Mouse (Mus musculus) hindbrain, embryonic 14.5 days (tissue): ENCODE results near the gene Castor2. TPM values are rescaled to one million over a fixed set of nuclear protein-coding genes. Genes with fewer than 3 reads are reported as not detected.

Source experiments
- ATAC-seq: fragments of 200-750 bp; cut with Nextera tagmentation; 2 replicates; pipeline ENCODE4 v1.8.0; 2017; ENCODE audit warnings: moderate number of reproducible peaks, mild to moderate bottlenecking, moderate TSS enrichment, moderate library complexity; ENCODE audit not compliant: low FRiP score
- DNase-seq: peaks from one replicate; pipeline ENCODE4 v3.0.0-alpha.2; 2015; ENCODE audit warnings: low spot score
- H3K27ac ChIP-seq: fragments of 300-500 bp; sonication (generic); 2 replicates; pipeline ENCODE4 v1.5.1; 2014; ENCODE audit warnings: mild to moderate bottlenecking, moderate library complexity
- H3K27me3 ChIP-seq: fragments of 300-500 bp; sonication (generic); 2 replicates; pipeline ENCODE4 v1.6.1; 2014; ENCODE audit warnings: mild to moderate bottlenecking, low read length, mixed read lengths; ENCODE audit not compliant: control insufficient read depth, insufficient read depth
- H3K36me3 ChIP-seq: fragments of 300-500 bp; sonication (generic); replicated peaks from 2 replicates; pipeline ENCODE4 v1.6.1; 2014; ENCODE audit not compliant: control insufficient read depth, insufficient read depth
- H3K4me1 ChIP-seq: fragments of 300-500 bp; sonication (generic); replicated peaks from 2 replicates; pipeline ENCODE4 v1.6.1; 2014; ENCODE audit warnings: antibody characterized with exemption, low read length, mixed read lengths; ENCODE audit not compliant: control insufficient read depth, insufficient read depth
- H3K4me2 ChIP-seq: fragments of 300-500 bp; sonication (generic); replicated peaks from 2 replicates; pipeline ENCODE4 v1.6.1; 2014; ENCODE audit warnings: mild to moderate bottlenecking, moderate library complexity
- H3K4me3 ChIP-seq: fragments of 300-500 bp; sonication (generic); replicated peaks from 2 replicates; pipeline ENCODE4 v1.5.1; 2014; ENCODE audit warnings: mild to moderate bottlenecking, low read length
- H3K9ac ChIP-seq: fragments of 300-500 bp; sonication (generic); 2 replicates; pipeline ENCODE4 v1.6.1; 2014
- H3K9me3 ChIP-seq: fragments of 300-500 bp; sonication (generic); 2 replicates; pipeline ENCODE4 v1.6.1; 2016; ENCODE audit warnings: low read length; ENCODE audit not compliant: control insufficient read depth
- WGBS: fragments of 180-500 bp; shearing (Covaris S2); extraction: QIAGEN DNeasy Blood & Tissue Kit; methylation state at CpG from one replicate; pipeline ENCODE4 v1.1.7; 2014; 5-methylcytosine and 5-hydroxymethylcytosine counted together
- polyA plus RNA-seq: library from polyadenylated mRNA; unstranded; fragments of >200 nt; fragmentation: Nextera tagmentation; extraction: Ambion mirVana; gene quantifications from 2 replicates; pipeline ENCODE4 v1.2.1, GENCODE M21; 2014

The Castor2 gene
- polyA plus RNA-seq, 1 experiment from 2014 or later = 31.9 TPM

DNA sequence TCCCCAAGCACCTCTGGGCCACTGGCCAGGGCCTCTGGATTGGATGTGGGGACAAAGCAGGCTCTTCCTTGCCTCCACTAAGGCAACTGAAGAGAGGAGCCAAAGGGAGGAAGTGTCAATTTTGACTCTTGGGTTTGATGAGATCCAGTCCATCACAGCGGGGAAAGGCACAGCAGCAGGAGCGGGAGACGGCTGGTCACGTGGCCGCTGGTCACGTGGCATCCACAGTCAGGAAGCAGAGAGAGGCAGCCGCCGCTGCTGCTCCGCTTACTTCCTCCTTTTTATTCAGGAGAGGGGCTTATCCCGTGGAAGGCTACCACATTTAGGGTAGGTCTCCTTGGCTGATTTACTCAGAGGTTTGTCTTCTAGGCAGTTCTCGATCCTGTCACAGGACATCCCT is 42.9 kb downstream of the Castor2 start:
- H3K4me2 ChIP-seq = no peak overlapping the region
- no peak for DNase-seq
- WGBS = 85% methylated on average over 11 of the region's 11 CpGs
- no peaks in the 10 kb centered on the region for H3K27me3 ChIP-seq
- no peaks in the 10 kb centered on the region for H3K9me3 ChIP-seq
- no peaks in the 10 kb centered on the region for H3K4me1 ChIP-seq
- H3K9ac ChIP-seq = no peak overlapping the region
- H3K36me3 ChIP-seq = peaks cover 53% of the 10 kb centered on the region
- H3K4me3 ChIP-seq = no peak overlapping the region
- no peak for ATAC-seq
- no peak overlapping the region for H3K27ac ChIP-seq

DNA sequence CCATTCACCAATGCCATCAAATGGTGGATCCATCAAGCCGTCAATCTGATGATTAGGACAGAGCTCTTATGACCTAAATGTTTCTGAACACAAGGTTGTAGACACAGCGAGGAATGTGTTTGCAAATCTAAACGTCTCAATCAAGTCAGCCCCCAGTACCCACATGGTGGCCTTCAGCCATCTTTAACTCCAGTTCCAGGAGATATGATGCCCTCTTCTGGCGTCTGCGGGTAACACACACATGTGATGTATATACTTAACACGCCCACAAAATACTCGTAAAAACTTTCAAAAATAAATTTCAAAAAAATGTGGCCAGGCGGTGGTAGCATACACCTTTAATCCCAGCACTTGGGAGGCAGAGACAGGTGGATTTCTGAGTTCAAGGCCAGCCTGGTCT is 45.5 kb downstream of the Castor2 start:
- DNase-seq (no peak), ATAC-seq (no peak)
- Histone ChIP-seq H3K27me3 (no peaks in the 10 kb centered on the region), H3K4me1 (no peaks in the 10 kb centered on the region), H3K4me3 (no peak overlapping the region), H3K36me3 (peaks cover 47% of the 10 kb centered on the region), H3K27ac (no peak overlapping the region), H3K9ac (no peak overlapping the region), H3K9me3 (no peaks in the 10 kb centered on the region), H3K4me2 (no peak overlapping the region)
- 95% methylated on average over 8 of the region's 8 CpGs for WGBS

- no peak overlapping the region for H3K9ac ChIP-seq
- ATAC-seq (no peak), DNase-seq (no peak)
- H3K9me3 ChIP-seq = no peaks in the 10 kb centered on the region
- H3K36me3 ChIP-seq = peaks cover 46% of the 10 kb centered on the region
- H3K27me3 ChIP-seq = no peaks in the 10 kb centered on the region
- H3K27ac ChIP-seq = no peak overlapping the region
- WGBS = 87% methylated on average over 10 of the region's 10 CpGs
- H3K4me3 ChIP-seq = no peak overlapping the region
- H3K4me1 ChIP-seq = no peaks in the 10 kb centered on the region
- H3K4me2 ChIP-seq = no peak overlapping the region
These were observed 47.8 kb downstream of the Castor2 start for GRCm38 (mm10) chr5:134147194-134147753.

- no peak overlapping the region for H3K4me3 ChIP-seq
- no peak for ATAC-seq
- H3K9ac ChIP-seq = no peak overlapping the region
- peaks cover 44% of the 10 kb centered on the region for H3K36me3 ChIP-seq
- DNase-seq = no peak
- no peaks in the 10 kb centered on the region for H3K4me1 ChIP-seq
- H3K9me3 ChIP-seq = no peaks in the 10 kb centered on the region
- no peaks in the 10 kb centered on the region for H3K27me3 ChIP-seq
- no peak overlapping the region for H3K27ac ChIP-seq
- H3K4me2 ChIP-seq = no peak overlapping the region
- 87% methylated on average over 4 of the region's 4 CpGs for WGBS
These were observed 48.6 kb downstream of the Castor2 start for GRCm38 (mm10) chr5:134148153-134148552.

DNA sequence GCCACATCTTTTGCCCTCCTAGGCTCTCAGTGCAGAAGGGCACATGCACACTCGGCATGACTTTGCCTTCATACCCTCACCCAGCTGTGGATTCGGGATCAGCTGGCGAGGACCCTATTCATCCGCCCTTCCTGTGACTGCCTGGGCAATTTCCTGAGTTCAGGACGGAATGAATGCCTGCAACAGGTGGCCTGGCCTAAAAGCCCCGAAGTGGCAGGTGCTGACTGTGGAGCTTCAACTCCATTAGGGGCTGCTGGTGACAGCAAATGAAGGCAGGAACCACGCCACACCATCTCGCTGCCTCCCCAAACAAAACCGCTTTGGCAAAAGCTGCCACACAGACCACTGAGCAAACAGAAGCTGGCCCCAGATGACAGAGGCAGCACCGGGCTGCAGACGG is 52.4 kb downstream of the Castor2 start:
- DNase-seq = no peak
- Histone ChIP-seq H3K36me3 (peaks cover 51% of the 10 kb centered on the region), H3K9me3 (no peaks in the 10 kb centered on the region), H3K9ac (no peak overlapping the region), H3K27ac (no peak overlapping the region), H3K4me2 (no peak overlapping the region), H3K27me3 (no peaks in the 10 kb centered on the region), H3K4me3 (no peak overlapping the region), H3K4me1 (no peaks in the 10 kb centered on the region)
- 85% methylated on average over 11 of the region's 11 CpGs for WGBS
- ATAC-seq = no peak

DNA sequence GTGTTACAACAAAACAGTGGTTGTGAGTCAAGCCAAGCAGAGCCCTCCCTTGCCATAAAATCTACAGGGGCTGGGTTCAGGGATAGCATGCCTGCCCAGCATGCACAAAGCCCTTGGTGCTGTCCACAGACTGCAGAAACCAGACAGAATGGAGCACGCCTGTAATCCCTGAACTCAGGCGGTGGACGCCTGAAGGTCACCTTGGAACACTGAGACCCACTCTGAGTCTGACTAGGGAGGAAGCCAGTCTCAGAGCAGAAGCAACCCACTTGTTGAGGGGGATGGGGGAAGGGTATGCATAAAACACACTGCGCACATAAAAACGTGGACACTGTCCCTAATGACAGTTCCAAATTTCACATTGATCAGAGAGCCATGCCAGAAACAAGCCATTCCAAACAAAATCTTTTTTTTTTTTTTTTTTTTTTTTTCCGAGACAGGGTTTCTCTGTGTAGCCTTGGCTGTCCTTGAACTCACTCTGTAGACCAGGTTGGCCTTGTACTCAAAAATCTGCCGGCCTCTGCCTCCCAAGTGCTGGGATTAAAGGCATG is 56.5 kb downstream of the Castor2 start:
- no peak for ATAC-seq

DNA sequence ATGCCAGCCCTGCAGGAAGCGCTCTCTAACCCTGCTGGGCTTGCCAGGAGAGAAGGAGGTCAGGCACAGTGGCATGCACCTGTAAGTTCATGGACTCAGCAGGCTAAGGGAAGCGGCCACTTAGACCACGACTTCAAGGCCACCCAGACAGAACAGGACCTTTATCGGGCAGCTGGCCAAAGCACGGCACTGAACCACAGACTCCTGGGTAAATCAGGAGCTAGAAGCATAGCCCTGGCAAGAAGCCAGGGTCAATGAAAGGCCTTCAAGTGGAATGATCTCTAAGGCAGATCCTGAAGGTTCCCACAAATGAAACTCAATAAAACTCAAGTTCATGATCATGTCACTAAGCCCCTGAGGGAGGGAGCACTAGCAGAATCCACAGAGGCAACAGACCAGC is 65.2 kb downstream of the Castor2 start:
- Histone ChIP-seq H3K27ac (no peak overlapping the region), H3K4me2 (no peak overlapping the region), H3K4me3 (no peak overlapping the region), H3K9ac (no peak overlapping the region), H3K4me1 (0 out of 2 replicates have a peak, but pooled peaks cover 4% of the 10 kb centered on the region), H3K27me3 (no peaks in the 10 kb centered on the region), H3K36me3 (peaks cover 36% of the 10 kb centered on the region), H3K9me3 (no peaks in the 10 kb centered on the region)
- no peak for DNase-seq
- 63% methylated on average over 5 of the region's 5 CpGs for WGBS
- no peak for ATAC-seq

More for the DNA sequence above, 56.5 kb downstream of the Castor2 start:
- no peak overlapping the region for H3K4me2 ChIP-seq
- H3K9ac ChIP-seq = no peak overlapping the region
- no peak overlapping the region for H3K4me3 ChIP-seq
- WGBS = 93% methylated on average over 7 of the region's 7 CpGs
- DNase-seq = no peak
- peaks cover 43% of the 10 kb centered on the region for H3K36me3 ChIP-seq
- H3K27ac ChIP-seq = no peak overlapping the region
- no peaks in the 10 kb centered on the region for H3K4me1 ChIP-seq
- no peaks in the 10 kb centered on the region for H3K9me3 ChIP-seq
- no peaks in the 10 kb centered on the region for H3K27me3 ChIP-seq

GRCm38 (mm10) chr5:134166642-134167041 is 67.1 kb downstream of the Castor2 start:
- no peak for ATAC-seq
- DNase-seq = no peak
- H3K9me3 ChIP-seq = no peaks in the 10 kb centered on the region
- H3K4me2 ChIP-seq = no peak overlapping the region
- 95% methylated on average over 7 of the region's 7 CpGs for WGBS
- peaks cover 36% of the 10 kb centered on the region for H3K36me3 ChIP-seq
- H3K4me3 ChIP-seq = no peak overlapping the region
- no peak overlapping the region for H3K9ac ChIP-seq
- H3K4me1 ChIP-seq = 0 out of 2 replicates have a peak, but pooled peaks cover 4% of the 10 kb centered on the region
- no peaks in the 10 kb centered on the region for H3K27me3 ChIP-seq
- H3K27ac ChIP-seq = no peak overlapping the region

DNA sequence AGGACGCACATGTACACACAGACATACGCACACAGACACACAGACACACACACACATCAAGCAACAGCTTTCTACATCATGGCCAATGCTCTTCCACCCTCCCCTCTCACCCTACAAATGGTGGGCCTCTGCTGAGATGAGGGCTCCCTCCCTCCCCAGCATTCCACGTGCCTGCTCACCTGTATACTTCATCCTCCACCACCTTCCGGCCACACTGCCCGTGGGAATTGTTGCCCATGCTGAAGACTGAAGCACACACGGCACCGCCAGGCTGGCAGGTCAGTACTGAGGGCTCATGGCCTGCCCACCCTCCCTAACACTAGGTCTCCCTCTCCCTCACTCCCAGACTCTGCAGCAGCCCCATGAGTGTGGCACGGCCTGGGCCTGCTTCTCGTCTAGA is 68.5 kb downstream of the Castor2 start:
- 97% methylated on average over 9 of the region's 9 CpGs for WGBS
- H3K36me3 ChIP-seq = peaks cover 25% of the 10 kb centered on the region
- no peak overlapping the region for H3K4me3 ChIP-seq
- H3K27ac ChIP-seq = no peak overlapping the region
- no peak for DNase-seq
- no peaks in the 10 kb centered on the region for H3K9me3 ChIP-seq
- no peak for ATAC-seq
- no peaks in the 10 kb centered on the region for H3K27me3 ChIP-seq
- no peak overlapping the region for H3K9ac ChIP-seq
- 0 out of 2 replicates have a peak, but pooled peaks cover 4% of the 10 kb centered on the region for H3K4me1 ChIP-seq
- H3K4me2 ChIP-seq = no peak overlapping the region

DNA sequence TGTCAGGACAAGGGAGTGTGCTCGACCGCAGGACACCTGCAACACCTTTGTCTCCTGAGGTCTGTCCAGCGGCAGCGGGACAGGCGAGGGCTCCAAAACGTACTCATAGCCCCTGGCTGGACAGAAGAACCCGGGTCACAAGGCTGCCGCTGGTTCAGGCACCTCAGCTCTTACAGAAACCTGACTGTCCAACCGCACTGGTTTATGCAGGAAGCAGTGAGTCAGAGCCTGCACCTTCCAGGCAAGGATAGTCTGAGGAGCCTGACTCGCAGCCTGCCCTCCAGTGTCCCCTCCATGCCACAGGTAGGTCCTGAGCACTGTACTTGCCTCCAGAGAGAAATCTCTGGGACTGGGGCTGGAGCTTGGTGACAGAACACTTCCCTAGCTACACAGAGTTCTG is 69.7 kb downstream of the Castor2 start:
- Histone ChIP-seq H3K4me2 (no peak overlapping the region), H3K27me3 (no peaks in the 10 kb centered on the region), H3K27ac (no peak overlapping the region), H3K4me1 (0 out of 2 replicates have a peak, but pooled peaks cover 4% of the 10 kb centered on the region), H3K9me3 (no peaks in the 10 kb centered on the region), H3K4me3 (no peak overlapping the region), H3K36me3 (peaks cover 15% of the 10 kb centered on the region), H3K9ac (no peak overlapping the region)
- ATAC-seq = no peak
- DNase-seq = no peak
- 96% methylated on average over 8 of the region's 10 CpGs for WGBS
